Mouse (Mus musculus) retina, postnatal 7 days (tissue): ENCODE measurements around the gene Olfr972.
"Not testable (repeated sequence)": the region's sequence is repeated elsewhere in the genome, so short reads cannot be mapped to it uniquely, and the experiment has no call there.

Experiments
- DNase-seq: peaks from one replicate; pipeline ENCODE4 v3.0.0-alpha.2; 2012; ENCODE audit warnings: low read depth, low spot score

Olfr972 gene

DNA sequence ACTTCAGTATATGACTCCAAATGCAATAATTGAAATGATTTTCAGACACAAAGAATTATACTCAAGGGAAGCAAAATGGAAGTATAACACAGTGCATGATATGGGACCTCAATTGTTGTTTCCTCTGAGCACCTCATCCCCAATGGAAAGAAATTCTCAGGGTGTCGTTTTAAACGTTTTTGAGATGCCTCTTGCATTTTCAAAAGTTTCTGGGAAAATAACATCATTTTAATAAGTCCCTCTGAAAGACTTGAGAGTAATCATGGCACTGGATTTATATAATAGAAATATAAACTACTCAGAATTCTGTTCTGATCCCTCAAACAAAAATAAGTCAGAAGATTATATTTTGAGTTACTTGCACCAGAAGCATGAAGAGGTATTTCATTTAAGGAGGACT, at the start of gene Olfr972:
Olfr972 (plus strand) TSS at position 301 of the 400 bp plus-strand sequence.
- DNase-seq, result no peak

DNA sequence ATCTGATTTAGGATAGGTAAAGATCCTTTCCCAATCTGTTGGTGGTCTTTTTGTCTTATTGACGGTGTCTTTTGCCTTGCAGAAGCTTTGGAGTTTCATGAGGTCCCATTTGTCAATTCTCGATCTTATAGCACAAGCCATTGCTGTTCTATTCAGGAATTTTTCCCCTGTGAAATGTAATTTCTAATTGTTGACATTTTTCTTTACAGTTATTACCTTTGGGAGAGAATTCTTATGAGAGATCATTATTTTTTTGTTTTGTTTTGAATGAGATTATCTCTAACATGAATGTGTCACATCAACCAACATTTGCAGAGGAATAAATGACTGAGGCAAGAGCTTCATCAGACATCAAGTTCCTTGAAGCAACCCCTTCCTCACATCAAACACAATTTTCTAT, 29.6 kb upstream of the Olfr972 start, which contains the start of gene Olfr971:
Olfr971 (plus strand) TSS at position 301 of the 400 bp plus-strand sequence.
- DNase-seq, result not testable (repeated sequence)

DNA sequence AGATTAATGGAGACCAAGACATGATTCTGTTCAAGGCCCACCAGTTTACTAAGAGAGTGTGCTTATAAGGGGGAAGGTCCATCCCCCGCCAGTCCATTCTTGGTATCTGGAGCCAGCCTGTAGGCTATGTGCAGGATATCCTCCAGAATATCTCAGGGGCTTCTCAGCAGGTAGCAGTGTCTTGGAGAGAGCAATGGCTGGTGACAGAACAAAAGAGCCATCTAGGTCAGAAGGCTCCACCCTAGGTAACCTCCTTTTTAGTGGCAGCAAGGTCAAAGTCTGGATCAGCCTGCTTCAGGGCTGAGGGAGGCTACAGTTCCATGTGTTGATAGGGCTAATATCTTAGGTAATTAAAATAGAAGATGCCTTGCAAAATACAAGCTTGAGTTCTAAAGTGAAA, 5.8 kb downstream of the Olfr972 start:
- not testable (repeated sequence) for DNase-seq

DNA sequence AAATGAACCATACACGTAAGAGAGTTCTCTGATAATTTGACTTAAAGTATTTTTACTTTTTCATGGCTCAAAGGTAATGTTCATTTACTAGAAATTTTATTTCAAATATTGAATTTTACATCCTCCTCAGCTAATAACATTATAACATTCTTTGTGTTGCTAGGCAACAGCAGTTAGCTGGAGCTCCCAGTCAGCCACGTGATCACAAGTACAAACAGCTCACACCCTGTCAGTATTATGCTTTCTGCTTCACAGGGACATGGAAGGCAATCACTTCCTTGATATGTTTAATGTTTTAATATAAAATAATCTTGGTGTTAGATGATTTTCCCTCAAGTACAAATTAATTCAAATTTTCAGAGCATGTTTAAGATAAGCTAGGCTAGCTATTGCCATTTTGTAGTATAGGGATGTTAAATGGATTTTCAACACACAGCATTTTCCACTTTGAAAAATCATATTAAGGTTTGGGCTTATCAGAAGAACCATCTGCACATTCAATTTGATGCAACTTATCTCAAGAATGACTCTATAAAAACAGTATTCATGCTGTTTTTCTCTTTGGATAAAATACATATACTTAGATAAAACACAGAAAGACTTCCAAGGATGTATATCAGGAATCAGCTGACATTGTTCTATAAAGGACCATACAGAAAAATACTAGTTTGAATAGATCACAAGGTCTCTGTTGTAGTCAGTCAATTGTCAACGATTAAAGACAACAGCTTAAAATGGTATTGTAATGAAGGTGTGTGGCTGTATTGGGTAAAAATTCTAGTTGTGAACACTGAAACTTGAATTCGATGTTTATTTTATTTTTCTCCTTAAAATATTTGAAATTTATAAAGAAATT, 11.5 kb downstream of the Olfr972 start:
- not testable (repeated sequence) for DNase-seq

DNA sequence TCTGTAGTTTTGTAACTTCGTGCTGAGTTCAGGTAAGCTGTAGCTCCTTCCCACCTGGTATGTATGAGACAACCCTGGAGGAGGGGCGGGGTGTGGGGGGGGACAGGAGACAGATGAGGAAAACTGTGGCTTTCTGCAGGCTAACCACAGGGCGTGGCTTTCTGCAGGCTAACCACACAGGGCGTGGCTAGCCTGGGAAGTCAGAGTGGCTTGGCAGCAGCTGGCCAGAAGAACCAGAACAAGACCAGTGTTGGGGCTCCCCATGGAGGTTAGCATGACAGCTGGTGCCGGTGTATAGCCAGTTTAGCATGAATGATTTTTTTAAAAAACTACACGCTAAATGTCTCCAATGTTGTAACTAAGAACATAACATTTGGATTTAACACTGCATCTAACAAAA, 38.9 kb downstream of the Olfr972 start:
- no peak for DNase-seq

DNA sequence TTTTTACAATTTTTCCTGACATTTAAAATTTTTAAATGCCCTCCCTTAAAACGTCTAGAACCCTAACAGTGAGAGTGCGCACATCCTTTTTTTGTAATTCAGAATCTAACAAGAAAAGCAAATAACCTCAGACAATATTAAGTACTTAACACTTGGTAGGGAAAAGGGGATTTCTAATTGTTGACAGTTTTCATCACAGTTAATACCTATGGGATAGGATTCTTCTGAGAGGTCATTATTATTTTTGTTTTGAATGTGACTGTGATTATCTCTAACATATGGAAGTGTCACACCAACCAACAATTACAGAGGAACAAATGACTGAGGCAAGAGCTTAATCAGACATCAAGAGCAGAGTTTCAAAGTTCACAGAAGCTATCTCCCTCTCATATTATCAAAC, 40.8 kb downstream of the Olfr972 start, which contains the start of gene Olfr229:
Olfr229 (plus strand) TSS at position 301 of the 400 bp plus-strand sequence.
- DNase-seq, result no peak

DNA sequence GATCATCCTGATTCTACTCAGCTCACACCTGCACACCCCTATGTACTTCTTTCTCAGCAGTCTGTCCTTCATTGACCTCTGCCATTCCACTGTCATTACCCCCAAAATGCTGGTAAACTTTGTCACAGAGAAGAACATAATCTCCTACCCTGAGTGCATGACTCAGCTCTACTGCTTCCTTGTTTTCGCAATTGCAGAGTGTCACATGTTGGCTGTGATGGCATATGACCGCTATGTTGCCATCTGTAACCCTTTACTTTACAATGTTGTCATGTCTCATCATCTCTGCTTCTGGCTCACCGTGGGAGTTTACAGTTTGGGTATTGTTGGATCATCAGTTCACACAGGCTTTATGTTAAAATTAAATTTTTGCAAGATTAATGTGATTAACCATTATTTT, 43.7 kb downstream of the Olfr972 start:
- no peak for DNase-seq
